Mouse (Mus musculus) thymus, postnatal 36 days (tissue): Measurements from ENCODE around the gene Atp6v0e2.

ENCODE experiments used
- DNase-seq, 2 experiments: peaks; one replicate each; pipeline ENCODE4 v3.0.0; 2022; ENCODE audit warnings: mixed read lengths in 2 of 2

Gene Atp6v0e2

DNA sequence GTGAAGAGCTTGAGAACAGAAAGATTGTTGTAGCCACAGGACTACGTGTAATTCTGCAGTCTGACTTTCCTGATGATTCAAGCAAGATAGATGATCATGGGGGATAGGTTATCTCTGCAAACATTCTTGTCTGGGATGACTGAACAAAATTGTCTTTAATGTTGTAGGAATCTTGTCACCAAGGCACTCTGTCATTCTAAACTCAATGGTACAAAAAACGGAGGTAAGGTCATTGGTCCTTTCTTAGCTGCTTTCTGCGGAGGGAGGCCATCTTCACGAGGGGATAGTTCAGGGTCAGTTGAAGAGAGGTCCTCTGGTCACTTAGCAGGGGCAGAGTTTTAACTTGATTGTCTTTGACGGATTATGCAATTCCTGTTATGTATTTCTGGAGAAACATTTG, 41.3 kb downstream of the Atp6v0e2 start:
- no peak for DNase-seq

DNA sequence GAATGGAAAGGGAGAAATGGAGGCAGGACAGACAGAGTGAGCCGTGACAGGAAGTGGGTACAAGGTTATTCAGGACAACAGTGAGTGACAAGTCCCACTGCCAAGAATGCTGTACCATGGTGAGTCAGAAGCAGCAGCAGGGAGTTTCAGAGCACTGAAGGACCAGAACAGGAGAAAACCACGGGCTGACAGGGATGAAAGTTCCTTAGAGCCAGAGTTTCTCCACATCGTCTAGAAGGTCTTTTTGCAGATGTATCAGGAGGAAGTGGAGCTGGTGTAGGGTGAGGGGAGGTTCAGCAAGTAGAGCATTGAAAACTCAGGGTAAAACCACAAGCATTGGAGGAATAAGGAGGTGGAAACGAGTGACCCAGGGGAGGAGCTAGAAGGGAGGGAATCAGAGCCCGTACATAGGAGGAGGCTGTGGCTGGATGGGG, 41.8 kb downstream of the Atp6v0e2 start:
- DNase-seq: no peak

DNA sequence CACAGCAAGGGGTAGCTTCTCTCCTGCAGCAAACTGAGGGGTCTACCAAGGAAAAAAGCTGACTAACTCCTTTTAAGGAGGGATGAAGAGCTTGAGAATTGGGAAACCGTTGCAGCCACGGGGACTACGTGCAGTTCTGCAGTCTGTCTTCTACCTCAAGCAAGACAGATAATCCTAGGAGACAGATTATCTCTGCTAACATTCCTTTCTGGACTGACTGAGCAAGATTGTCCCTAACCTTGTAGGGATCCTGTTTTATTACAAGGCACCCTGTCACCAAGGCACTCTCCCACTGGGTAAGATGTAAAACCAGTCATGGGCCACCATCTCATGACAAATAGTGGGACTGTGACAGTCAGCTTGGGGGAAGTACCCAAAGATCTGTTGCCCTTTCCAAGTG, 43.8 kb downstream of the Atp6v0e2 start:
- no peak for DNase-seq

DNA sequence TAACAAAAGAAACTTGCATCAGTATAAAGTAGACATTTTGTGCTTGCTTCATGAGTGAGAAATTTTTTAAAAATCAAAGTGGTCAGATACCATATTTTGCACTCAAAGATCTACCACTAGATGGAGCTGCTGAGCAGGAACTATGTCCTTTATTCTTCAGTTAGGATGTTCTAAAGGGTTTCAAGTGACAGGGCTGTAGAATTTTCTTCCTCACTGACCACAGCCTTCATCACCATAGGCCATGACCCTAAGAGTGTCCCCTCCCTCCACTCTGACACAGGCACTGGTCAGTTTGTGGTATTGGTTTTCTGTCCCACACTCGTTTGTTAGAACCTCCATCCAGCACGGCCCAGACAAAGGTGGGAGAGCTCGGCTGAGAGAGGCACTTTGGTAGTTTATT, 44.6 kb downstream of the Atp6v0e2 start:
- no peak for DNase-seq

DNA sequence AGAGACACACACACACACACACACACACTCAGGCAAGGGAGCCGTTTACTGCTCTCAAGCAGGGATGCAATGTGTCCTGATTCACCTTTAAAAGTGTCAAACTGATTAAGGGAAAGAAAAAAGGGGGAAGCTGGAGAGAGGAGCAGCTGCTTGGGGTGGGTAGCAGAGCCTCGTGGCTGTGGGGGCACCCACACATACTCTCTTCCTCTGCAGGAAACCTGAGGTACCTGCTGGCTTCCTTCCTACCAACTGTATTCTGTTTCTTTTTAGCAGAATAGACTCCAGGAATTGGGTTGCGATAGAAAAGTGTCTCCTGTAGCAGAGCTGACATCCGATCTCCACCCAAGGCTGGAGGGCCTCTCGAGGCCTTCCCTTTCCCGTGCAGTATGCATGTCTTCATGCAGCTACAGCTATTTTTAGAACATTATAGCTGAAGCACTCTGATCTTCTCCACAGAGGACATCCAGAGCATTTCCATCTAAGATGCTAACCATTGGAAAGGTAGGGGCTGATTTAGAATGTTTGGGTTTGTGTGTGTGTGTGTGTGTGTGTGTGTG, 51.9 kb downstream of the Atp6v0e2 start, which contains the start of gene Gm45021:
Gene Gm45021 (plus strand): TSS at position 417 of the 557 bp plus-strand sequence.
- no peak for DNase-seq
